Mouse (Mus musculus): ENCODE measurements around the gene Pip4p1.
"Not testable (repeated sequence)": the region's sequence is repeated elsewhere in the genome, so short reads cannot be mapped to it uniquely, and the experiment has no call there.

Pip4p1 gene

DNA sequence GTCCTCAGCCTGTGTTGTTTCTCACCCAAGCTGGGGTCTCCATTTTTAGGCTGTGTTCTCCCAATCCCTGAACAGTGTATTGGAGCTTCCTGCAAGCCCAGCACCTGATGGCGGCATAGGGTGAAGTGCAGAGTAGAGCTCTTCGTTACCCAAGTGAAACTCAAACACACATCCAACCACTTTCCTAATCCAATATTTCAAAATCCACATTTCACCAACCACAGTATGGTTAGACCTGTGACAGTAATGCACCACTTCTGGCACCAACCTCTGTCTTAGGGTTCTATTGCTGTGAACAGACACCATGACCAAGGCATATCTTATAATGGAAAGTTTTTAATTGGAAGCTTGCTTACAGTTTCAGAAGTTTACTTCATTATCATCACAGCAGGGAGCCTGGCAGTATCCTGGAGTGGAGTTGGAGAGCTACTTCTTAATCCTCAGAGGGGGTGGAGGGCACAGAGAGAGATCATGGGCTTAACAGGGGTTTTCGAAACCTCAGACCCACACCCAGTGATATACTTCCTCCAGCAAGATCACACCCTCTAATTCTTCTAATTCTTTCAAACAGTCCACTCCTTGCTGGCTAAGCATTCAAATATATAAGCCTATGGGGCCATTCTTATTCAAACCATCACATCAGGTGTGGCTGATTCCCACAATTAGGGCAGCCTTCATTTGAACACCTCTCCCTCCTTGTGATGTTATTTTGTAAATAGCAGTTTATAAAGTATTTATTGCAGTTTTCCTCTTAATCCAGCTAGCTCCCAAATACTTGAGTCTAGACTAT, 7.7 kb upstream of the Pip4p1 start:
- DNase-seq, result no peak

DNA sequence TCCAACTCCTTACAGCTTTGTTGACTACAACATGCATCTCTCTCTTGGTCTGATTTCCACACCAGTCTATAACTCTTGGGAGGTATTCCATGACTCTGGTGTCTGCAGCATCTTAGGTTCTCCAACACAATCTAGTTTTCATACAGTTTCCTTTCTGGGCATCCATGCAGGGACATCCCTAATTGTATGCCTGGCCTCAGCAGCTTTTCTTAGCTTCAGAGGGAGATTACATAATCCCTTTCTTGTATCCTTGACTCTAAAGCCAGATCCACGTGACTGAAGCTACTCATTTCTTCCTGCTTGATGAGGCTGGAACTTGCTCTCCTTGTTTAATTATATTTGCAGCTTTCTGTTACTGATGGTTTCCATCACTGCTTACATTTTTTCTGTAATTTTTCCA, 6.0 kb upstream of the Pip4p1 start:
- DNase-seq, result no peak

DNA sequence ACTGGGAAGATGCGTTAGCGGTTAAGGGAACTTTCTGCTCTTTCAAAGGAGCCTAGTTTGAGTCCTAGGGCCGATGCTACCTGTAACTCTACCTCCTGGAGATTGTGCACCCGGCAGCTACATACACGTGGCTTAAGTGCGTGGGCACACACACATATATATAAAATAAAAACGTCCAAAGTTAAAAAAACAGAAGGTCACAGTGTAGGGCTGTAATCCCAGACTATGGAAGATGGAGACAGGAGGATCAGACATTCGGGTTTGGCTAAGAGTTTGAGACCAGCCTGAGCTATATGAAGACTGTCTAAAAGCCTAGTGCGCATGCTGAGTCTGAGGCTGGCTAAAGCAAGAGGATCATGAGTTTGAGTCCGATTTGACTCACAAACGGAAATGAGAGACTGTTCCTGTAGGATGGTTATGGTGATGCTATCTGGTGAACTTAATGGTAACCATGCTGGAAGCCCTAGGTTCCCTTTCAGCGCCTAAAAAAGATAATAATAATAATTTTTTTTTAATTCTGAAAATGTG, 901 bp upstream of the Pip4p1 start:
- DNase-seq, result no peak

DNA sequence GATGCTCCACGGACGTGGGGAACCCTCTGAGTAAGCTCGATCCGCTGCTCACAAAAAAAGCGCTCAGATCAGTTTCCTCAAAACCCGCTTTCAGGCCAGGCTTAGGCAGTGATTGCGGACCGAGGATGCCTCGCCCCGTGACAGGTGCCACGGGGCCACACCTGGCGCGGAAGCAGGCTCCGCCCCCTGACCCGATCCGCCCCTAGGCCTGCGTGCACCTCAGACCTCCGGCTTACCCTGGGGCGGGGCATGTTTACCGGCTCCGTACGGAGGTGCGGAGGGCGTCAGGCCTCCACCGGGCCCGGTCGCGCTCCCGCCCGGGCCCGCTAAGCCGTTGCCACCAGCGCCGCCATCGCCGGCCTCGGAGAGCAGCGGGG, 291 bp downstream of the Pip4p1 start:
- no peak for DNase-seq

DNA sequence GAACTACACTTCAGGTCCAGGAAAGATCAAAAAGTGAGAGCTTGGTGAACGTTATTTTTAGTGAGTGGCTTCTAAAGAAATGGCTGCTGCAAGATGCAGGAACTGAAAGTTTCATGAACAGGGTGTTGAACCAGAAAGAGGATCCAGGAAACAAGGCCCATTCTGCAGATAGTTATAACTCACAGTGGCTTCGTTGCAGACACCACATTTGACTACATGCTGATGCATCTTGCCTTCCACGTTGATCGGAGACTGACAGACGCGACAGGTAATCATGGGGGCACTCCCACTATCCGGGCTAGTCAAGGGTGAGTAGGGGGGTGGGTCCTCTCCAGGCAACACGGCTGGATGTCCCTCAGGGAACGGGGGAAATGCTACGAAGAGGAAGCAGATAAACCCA, 705 bp downstream of the Pip4p1 start:
- DNase-seq, result no peak

DNA sequence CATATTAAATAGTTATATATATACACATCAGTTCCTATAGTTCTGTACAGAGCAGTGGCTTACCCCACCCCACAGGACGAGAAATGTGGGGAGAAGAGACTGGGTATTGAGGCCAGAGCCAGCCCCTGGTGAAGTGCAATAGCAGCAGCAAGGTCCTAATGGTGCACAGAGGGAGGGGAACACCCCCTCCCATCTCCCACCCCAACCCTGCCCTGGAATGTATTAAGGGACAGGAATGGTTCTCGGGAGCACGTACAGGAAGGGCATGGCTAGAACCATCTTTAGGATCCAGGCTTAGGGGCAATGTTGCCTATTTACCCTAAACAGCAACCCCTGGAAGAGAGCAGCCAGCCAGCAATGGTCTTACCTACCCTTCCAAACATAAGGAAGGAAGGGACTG, 3.3 kb downstream of the Pip4p1 start:
- no peak for DNase-seq

DNA sequence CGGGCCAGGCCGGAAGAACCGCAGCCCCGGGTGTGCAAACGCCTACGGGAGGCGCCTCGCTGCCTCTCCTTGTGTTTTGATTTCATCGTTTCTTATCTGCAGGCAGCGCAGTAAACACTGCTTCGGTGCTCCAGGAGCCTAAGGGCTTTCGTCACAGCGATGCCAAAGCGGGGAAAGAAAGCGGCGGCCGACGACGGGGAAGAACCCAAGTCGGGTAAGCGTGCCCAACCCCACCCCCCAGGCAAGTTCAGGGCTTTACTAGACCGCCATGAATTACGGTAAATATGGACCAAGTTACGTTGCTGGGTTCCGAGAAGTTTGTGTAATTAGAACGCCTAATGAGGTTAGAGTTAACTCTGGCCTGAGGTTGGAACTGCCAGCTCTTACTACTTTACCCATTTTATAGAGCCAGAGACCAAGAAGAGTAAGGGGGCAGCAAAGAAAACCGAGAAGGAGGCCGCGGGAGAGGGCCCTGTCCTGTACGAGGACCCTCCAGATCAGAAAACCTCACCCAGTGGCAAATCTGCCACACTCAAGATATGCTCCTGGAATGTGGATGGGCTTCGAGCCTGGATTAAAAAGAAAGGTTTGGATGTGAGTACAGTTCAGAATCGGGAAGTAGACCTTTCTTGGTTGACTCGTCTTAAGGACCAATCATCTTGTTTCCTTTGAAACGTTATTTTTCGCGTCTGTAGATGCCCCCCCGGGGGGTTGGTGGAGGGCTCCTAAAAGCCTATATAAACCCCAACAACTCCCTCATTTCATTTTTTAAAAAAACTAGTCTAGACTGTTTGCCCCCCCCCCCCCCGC, 5.3 kb downstream of the Pip4p1 start:
- DNase-seq, result no peak

DNA sequence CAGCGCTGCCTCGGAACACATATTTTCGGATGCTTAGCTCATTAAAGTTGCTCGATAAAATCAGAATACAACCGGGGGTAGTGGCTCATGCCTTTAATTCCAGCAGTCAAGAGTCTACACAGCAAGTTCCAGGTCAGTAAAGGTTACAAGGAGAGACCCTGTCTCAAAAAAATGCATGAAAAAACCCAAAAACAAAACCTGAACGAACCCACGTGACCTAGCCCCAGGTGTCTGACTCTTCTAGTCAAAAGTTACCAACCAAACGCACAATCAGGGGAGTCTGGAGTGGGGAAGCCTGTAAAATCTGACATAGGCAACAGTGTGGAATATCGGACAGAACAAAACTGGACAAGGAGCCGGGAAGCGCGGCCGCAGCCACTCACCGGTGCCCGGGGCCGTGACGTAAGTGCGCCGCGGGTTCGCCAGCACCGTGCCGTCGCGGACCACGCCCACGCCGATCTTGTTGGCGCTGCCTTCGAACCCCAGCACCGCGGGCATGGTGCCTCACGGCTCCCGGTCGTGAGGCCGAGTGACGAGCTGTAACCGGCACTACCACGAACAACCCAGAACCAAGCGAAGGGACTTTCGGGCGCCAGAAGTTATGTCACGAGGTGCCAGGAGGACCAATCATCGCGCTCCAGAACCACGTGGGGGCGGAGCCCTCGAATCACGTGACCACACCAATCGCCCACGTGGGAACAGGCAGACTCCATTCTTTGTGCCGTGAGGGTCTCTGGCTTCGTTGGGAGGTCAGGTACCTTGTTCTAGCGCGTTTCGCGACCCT, 6.2 kb downstream of the Pip4p1 start, which contains the start of the genes Osgep and Apex1:
TSS of gene Osgep (minus strand) at position 613 of the 784 bp plus-strand sequence.
TSS of gene Apex1 (plus strand) at position 688 of the 784 bp plus-strand sequence.
- DNase-seq, result peak; percentile 96

DNA sequence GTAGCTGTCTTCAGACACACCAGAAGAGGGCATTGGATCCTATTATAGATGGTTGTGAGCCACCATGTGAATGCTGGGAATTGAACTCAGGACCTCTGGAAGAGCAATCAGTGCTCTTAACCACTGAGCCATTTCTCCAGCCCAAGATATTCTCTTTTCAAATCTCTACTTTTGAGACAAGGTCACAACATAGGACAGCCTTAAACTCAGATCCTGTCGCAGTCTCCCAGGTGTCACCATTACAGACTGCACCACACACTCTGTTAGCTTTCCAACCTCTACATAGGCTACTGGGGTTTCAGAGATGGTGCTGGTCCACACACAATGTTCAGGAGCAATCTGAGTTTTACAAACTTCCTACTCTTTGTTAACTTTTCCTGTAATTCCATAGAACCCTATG, 7.2 kb downstream of the Pip4p1 start:
- not testable (repeated sequence) for DNase-seq

DNA sequence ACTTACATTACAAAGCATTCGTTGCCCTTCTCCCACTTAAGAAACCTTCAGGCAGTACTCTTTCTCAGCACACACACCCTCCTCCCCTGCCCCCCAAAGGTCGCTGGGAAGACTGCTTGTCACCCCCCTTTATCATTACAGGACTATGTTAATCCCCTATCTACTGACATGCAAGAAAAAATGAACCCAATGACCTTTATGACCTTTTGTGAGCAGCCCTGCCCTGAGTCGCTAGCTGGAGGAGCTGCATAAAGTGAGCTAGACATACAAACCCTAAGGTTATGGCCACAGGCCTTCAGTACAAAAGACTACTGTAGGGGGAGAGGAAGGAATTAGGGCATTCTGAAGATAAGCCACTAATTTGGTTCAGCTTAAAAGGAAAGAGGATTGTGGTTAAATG, 19.3 kb downstream of the Pip4p1 start:
- no peak for DNase-seq

DNA sequence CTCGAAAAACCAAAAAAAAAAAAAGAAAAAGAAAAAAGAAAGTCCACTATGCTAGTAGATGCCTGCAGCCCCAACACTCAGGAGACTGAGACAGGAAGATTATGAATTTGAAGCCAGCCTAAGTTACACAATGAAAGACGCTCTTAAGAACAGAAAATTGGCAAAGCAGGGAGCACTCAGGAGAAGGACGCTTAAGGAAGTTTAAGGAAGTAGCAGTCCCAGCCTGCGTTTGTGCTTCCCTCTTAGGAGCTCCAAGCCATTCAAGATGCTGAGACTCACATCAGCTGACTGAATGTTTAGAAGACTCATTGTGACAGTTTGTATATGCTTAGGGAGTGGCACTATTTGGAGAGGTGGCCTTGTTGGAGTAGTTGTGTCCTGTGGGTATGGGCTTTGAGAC, 22.5 kb downstream of the Pip4p1 start:
- DNase-seq, result no peak

DNA sequence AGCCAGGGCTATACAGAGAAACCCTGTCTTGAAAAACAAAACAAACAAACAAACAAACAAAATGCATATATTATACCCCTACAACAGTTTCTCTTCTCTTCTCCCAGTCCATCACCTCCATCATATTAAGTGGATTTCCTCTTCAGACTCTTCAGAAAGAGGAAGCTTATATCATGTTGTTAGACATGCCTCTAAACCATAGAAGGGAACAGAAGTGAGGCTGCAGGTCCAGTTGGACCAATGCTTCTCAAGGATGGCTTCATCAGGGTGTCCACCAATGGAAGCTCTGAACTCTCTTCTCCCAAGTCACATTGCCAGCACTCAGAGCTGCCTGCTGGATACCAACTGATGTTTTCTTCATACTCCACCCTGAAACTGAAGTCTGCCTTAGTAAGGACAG, 25.3 kb downstream of the Pip4p1 start:
- not testable (repeated sequence) for DNase-seq

DNA sequence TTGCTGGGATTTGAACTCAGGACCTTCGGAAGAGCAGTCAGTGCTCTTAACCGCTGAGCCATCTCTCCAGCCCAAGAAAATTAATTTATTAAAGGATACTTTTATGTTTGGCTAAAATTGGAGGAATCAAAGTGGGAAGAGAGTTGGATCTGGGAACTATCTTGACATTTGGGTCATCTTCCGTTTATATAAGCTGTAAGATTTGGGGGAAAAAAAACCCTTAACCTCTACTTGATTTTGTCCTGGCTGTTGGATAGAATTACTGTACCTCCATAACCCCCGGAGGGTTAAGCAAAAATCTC, 25.9 kb downstream of the Pip4p1 start:
- no peak for DNase-seq

DNA sequence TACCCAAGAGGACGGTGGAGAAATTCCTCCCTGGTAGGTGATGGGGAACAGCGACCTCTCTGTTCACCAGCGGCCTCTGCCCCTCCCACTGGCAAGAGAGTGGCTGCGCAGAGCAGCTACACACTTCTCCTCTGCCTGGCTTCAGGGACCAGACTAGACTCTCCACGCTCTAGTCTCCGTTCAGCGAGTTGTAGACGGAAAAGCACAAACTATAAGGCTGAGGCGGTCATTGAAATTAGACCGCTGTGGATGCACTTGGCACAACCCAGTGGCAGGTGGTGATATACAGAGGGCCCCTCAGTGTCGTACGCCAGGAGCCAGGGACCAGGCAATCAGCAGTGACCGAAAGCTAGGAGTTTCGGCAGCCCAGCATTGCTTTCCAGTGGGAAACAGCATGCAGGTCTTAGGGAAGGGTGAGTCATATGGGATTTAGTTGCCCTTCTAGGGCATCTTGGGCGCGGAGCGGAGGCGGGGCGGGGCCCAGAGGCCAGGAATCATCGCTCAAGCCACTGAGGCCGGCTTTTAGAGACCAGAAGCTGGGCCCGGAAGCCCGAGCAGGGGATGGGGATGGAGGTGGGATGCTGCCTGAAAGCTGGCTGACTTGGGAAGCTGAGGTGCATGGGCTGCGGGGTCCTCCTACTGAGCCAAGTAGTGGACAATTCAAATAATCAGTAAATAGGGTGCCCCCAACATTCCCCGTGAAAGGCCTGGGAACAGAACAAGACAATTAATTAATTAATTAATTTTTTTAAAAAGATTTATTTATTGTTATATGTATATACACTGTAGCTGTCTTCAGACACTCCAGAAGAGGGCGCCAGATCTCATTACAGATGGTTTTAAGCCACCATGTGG, 26.5 kb downstream of the Pip4p1 start:
- peak; percentile 64 for DNase-seq

DNA sequence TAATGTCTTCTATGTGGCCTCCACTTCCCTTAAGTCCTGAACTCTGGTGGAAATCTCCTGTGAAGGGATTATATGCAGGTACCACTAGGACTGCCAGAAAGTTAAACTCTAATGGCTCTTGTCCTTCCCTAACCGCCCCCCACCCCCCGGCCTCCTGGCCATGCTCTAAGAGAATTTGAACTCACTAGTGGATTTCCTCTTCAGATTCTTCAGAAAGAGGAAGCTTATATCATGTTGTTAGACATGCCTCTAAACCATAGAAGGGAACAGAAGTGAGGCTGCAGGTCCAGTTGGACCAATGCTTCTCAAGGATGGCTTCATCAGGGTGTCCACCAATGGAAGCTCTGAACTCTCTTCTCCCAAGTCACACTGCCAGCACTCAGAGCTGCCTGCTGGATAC, 32.7 kb downstream of the Pip4p1 start:
- DNase-seq, result not testable (repeated sequence)

DNA sequence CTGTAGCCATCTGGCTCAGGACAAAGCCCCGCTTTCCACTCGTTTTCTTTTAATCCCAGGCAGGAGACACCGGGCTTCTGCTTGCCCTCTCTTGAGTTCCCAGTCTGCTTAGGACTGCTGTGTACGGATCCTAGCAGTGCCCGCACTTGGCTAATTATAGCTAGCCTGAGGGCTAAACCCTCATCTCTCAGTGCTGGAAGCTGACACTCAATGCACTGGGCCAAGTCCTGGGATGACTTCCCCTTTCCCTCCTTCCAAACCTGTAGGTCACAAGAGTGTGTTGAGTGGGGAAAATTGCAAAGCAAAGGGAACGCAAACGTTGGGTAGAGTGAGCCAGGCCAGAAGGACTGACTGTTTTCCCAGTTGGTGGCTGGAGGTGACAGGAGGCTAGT, 33.3 kb downstream of the Pip4p1 start, which contains the start of gene Klhl33:
TSS of gene Klhl33 (minus strand) at position 134 of the 392 bp plus-strand sequence.
- peak; percentile 55 for DNase-seq

DNA sequence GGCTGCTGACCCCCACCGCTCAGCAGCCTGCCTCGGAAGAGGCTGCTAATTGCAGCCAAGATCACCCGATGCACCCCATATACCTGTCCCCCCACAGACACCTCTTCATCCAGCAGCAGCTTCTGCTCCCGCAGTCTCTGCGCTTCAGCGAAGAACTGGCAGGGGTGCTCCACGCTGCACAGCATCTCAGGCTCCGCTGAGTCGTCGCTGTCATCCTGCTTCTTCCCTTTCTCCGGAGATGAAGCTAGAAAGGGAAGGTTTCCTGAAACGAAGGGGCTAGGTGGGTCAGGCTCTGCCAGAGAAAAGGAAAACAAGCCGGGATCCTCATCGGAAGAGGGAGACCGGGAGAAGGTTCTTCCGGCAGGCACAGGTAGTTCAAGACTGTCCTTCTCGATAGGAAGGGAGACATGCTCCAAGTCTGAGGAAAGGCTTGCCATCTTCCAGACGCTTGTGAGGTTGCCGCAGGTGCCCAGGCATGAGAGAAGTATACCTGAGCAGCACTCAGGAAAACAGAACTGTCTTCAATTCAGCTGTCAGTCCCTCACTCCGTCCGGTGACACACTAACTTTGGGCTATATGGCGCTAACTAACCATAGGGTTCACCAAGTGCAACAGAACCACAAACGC, 33.8 kb downstream of the Pip4p1 start:
- peak; percentile 66 for DNase-seq

DNA sequence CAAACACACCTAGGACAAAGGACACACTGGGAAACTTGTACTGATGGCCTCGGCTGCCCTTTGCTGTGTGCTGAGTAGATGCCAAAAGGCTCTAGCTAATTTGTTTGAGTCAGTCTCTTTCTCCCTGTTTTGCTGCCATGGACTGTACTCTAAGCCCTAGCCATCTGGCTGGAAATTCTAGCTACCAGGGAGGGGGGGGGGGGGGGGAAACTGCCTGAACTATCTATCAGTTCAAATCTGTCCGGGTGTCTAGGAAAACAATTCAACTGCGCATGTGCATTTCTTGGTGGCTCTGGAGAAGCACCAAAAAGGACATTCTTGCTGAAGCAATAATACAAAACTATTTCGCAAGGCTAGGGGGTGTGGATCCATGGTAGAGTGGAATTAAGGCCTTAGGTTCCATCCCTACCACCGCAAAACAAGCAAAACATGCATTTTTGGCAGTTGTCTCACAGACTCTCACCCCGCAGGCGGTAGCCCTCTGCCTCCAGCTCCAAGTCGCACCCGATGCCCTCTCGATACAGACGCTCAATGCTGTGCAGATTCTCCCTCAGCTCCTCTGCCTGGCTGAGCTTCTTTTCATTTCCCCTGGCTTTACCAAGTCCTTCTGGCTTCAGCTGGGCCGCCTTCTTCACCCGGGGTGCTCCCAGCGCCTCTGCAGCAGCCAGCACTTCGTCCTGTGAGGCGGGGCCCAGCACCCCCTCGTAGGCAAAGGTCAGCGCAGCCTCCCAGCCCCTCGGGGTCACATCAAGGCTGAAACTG, 34.5 kb downstream of the Pip4p1 start:
- peak; percentile 71 for DNase-seq

DNA sequence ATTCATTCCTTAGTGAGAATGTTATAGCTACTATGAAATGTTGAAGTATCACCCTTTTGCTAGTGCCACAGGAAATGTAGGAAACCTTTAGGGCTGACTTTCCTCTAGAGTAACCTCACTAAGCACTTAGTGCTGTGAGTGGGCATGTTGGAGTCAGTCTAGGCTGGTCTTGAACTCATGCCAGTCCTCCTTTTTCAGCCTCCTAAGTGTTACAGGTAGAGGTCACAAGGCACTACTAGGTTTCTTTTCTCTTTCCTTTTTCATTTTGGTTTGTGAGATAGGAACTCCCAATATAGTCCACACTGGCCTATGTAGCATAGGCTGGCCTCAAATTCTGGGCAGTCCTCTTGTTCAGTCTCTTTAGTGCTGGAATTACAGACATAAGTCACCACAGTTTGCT, 35.2 kb downstream of the Pip4p1 start:
- peak; percentile 37 for DNase-seq

DNA sequence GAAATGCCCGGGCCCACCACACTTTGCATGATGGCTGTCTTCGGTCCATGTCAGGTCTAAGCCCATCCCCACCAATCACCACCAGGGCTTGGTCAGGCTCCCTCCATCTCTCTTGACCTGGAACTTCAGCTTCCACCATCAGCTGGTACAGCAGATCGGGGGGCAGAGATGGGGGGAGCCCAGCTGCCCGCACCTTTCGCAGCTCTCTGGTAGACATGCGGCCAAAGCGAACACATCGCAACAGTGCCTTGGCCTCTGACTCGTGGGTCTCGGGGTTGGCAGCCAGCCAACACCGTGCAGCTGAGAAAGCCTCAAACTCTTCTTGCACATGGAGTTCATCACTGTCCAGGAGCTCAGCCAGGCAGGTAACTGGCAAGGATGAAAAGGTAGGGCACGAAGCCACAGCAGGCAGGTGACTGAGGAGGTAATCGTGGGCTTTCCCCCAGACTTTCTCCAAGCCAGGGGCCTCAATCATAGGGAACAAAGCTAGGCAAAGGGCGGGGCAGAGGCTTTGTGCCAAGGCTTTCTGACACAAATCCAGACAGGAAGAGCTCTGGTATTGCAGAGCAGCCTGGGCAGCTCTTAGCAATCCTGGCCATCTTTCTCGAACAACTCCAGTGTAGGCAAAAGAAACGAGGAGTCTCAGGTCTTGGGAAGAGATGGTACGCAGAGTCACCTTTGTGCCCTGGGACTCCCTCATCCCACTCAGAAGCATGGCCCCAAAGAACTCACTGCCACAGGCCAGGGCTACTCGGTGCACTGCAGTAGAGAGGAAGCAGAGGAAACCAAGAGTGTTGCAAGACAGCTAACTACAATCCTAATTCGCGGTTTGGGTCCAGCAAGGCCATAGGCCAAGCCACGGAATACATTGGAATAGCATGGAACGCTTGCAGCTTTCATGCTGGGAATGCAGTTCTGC, 37.9 kb downstream of the Pip4p1 start:
- no peak for DNase-seq
